Mouse (Mus musculus) brain, embryonic 14.5 days (tissue): ENCODE measurements around the gene Gm11020.
"Not testable (repeated sequence)": the region's sequence is repeated elsewhere in the genome, so short reads cannot be mapped to it uniquely, and the experiment has no call there.

Source experiments
- CTCF ChIP-seq: fragments of 200-500 bp; IDR thresholded peaks from 2 replicates; pipeline ENCODE4 v1.5.1; 2012; ENCODE audit warnings: inconsistent platforms, mild to moderate bottlenecking, moderate library complexity, borderline replicate concordance; ENCODE audit not compliant: insufficient read depth, insufficient read length; ENCODE audit errors: extremely low read depth
- POLR2A ChIP-seq: fragments of 200-500 bp; IDR thresholded peaks from 2 replicates; pipeline ENCODE4 v1.6.1; 2012; ENCODE audit warnings: mild to moderate bottlenecking, inconsistent platforms, borderline replicate concordance; ENCODE audit not compliant: poor library complexity, insufficient read depth, insufficient read length, severe bottlenecking; ENCODE audit errors: extremely low read depth

GRCm38 (mm10) chr8:104321930-104322329 is 563 bp downstream of the Gm11020 start, which contains the start of gene Cmtm2b:
- TF ChIP-seq CTCF, POLR2A: not testable (repeated sequence)
